Mouse (Mus musculus): ENCODE results near the gene Vipr2. TPM values are rescaled to one million over a fixed set of nuclear protein-coding genes. Genes with fewer than 3 reads are reported as not detected.

The Vipr2 gene
- polyA plus RNA-seq, 1 experiment from 2014 or later: 5.3 TPM

- 0 out of 2 replicates have a peak, but pooled peaks cover 2% of the 10 kb centered on the region for H3K27me3 ChIP-seq (replicated peaks; ENCODE audit: control insufficient read depth, insufficient read depth, low read length)
- H3K4me3 ChIP-seq (ENCODE audit: low read depth, low read length): no peak overlapping the region
- no peaks in the 10 kb centered on the region for H3K4me1 ChIP-seq (replicated peaks; ENCODE audit: control insufficient read depth, insufficient read depth, low read length)
- H3K36me3 ChIP-seq (ENCODE audit: control insufficient read depth, insufficient read depth, low read length): no peaks in the 10 kb centered on the region
- H3K9ac ChIP-seq (ENCODE audit: low read length): no peak overlapping the region
- H3K27ac ChIP-seq (ENCODE audit: low read depth): no peak overlapping the region
- WGBS: 87% methylated on average over 5 of the region's 5 CpGs
- H3K4me2 ChIP-seq (ENCODE audit: low read length): no peak overlapping the region
- no peaks in the 10 kb centered on the region for H3K9me3 ChIP-seq (ENCODE audit: control insufficient read depth, low read length)
- ATAC-seq (replicated peaks; ENCODE audit: low FRiP score, low TSS enrichment, low read depth) (no peak), DNase-seq (ENCODE audit: low spot score) (no peak)
Observed at GRCm38 (mm10) chr12:116086951-116087600, 9.6 kb downstream of the Vipr2 start.

GRCm38 (mm10) chr12:116089836-116090235 lies 12.3 kb downstream of the Vipr2 start:
- H3K4me3 ChIP-seq (ENCODE audit: low read depth, low read length): no peak overlapping the region
- WGBS: 80% methylated on average over 3 of the region's 3 CpGs

GRCm38 (mm10) chr12:116094765-116095555 lies 17.4 kb downstream of the Vipr2 start:
- H3K9me3 ChIP-seq (ENCODE audit: control insufficient read depth, low read length): no peaks in the 10 kb centered on the region
- WGBS: 83% methylated on average over 14 of the region's 14 CpGs
- no peak overlapping the region for H3K27ac ChIP-seq (ENCODE audit: low read depth)
- no peak overlapping the region for H3K4me2 ChIP-seq (ENCODE audit: low read length)
- no peak overlapping the region for H3K9ac ChIP-seq (ENCODE audit: low read length)
- H3K4me3 ChIP-seq (ENCODE audit: low read depth, low read length): no peak overlapping the region
- no peaks in the 10 kb centered on the region for H3K4me1 ChIP-seq (replicated peaks; ENCODE audit: control insufficient read depth, insufficient read depth, low read length)
- ATAC-seq (replicated peaks; ENCODE audit: low FRiP score, low TSS enrichment, low read depth): no peak
- no peak for DNase-seq (ENCODE audit: low spot score)
- no peaks in the 10 kb centered on the region for H3K27me3 ChIP-seq (replicated peaks; ENCODE audit: control insufficient read depth, insufficient read depth, low read length)
- H3K36me3 ChIP-seq (ENCODE audit: control insufficient read depth, insufficient read depth, low read length): no peaks in the 10 kb centered on the region

More at GRCm38 (mm10) chr12:116089836-116090235, 12.3 kb downstream of the Vipr2 start:
- no peaks in the 10 kb centered on the region for H3K4me1 ChIP-seq (replicated peaks; ENCODE audit: control insufficient read depth, insufficient read depth, low read length)
- ATAC-seq (replicated peaks; ENCODE audit: low FRiP score, low TSS enrichment, low read depth) (no peak), DNase-seq (ENCODE audit: low spot score) (no peak)
- H3K36me3 ChIP-seq (ENCODE audit: control insufficient read depth, insufficient read depth, low read length): no peaks in the 10 kb centered on the region
- H3K27ac ChIP-seq (ENCODE audit: low read depth): no peak overlapping the region
- no peak overlapping the region for H3K9ac ChIP-seq (ENCODE audit: low read length)
- H3K27me3 ChIP-seq (replicated peaks; ENCODE audit: control insufficient read depth, insufficient read depth, low read length): no peaks in the 10 kb centered on the region
- no peaks in the 10 kb centered on the region for H3K9me3 ChIP-seq (ENCODE audit: control insufficient read depth, low read length)
- no peak overlapping the region for H3K4me2 ChIP-seq (ENCODE audit: low read length)

GRCm38 (mm10) chr12:116096361-116096904 lies 18.9 kb downstream of the Vipr2 start:
- H3K4me3 ChIP-seq (ENCODE audit: low read depth, low read length): no peak overlapping the region
- no peaks in the 10 kb centered on the region for H3K27me3 ChIP-seq (replicated peaks; ENCODE audit: control insufficient read depth, insufficient read depth, low read length)
- WGBS: 52% methylated on average over 3 of the region's 3 CpGs
- H3K9ac ChIP-seq (ENCODE audit: low read length): no peak overlapping the region
- no peaks in the 10 kb centered on the region for H3K9me3 ChIP-seq (ENCODE audit: control insufficient read depth, low read length)
- no peak overlapping the region for H3K4me2 ChIP-seq (ENCODE audit: low read length)
- no peak overlapping the region for H3K27ac ChIP-seq (ENCODE audit: low read depth)
- H3K4me1 ChIP-seq (replicated peaks; ENCODE audit: control insufficient read depth, insufficient read depth, low read length): no peaks in the 10 kb centered on the region
- H3K36me3 ChIP-seq (ENCODE audit: control insufficient read depth, insufficient read depth, low read length): no peaks in the 10 kb centered on the region
- DNase-seq (ENCODE audit: low spot score) (no peak), ATAC-seq (replicated peaks; ENCODE audit: low FRiP score, low TSS enrichment, low read depth) (no peak)

- H3K9ac ChIP-seq (ENCODE audit: low read length): no peak overlapping the region
- WGBS: 86% methylated on average over 8 of the region's 8 CpGs
- H3K27me3 ChIP-seq (replicated peaks; ENCODE audit: control insufficient read depth, insufficient read depth, low read length): no peaks in the 10 kb centered on the region
- no peak overlapping the region for H3K4me3 ChIP-seq (ENCODE audit: low read depth, low read length)
- no peaks in the 10 kb centered on the region for H3K36me3 ChIP-seq (ENCODE audit: control insufficient read depth, insufficient read depth, low read length)
- H3K9me3 ChIP-seq (ENCODE audit: control insufficient read depth, low read length): no peaks in the 10 kb centered on the region
- ATAC-seq (replicated peaks; ENCODE audit: low FRiP score, low TSS enrichment, low read depth) (no peak), DNase-seq (ENCODE audit: low spot score) (no peak)
- no peak overlapping the region for H3K4me2 ChIP-seq (ENCODE audit: low read length)
- H3K4me1 ChIP-seq (replicated peaks; ENCODE audit: control insufficient read depth, insufficient read depth, low read length): no peaks in the 10 kb centered on the region
- no peak overlapping the region for H3K27ac ChIP-seq (ENCODE audit: low read depth)
Observed at GRCm38 (mm10) chr12:116097166-116097565, 19.6 kb downstream of the Vipr2 start.

GRCm38 (mm10) chr12:116101945-116102344 lies 24.4 kb downstream of the Vipr2 start:
- Histone ChIP-seq H3K9ac (ENCODE audit: low read length) (no peak overlapping the region), H3K27ac (ENCODE audit: low read depth) (no peak overlapping the region), H3K4me3 (ENCODE audit: low read depth, low read length) (no peak overlapping the region), H3K36me3 (ENCODE audit: control insufficient read depth, insufficient read depth, low read length) (no peaks in the 10 kb centered on the region), H3K4me2 (ENCODE audit: low read length) (no peak overlapping the region), H3K4me1 (replicated peaks; ENCODE audit: control insufficient read depth, insufficient read depth, low read length) (no peaks in the 10 kb centered on the region), H3K27me3 (replicated peaks; ENCODE audit: control insufficient read depth, insufficient read depth, low read length) (no peaks in the 10 kb centered on the region), H3K9me3 (ENCODE audit: control insufficient read depth, low read length) (no peaks in the 10 kb centered on the region)
- WGBS: 88% methylated on average over 2 of the region's 2 CpGs
- DNase-seq (ENCODE audit: low spot score) (no peak), ATAC-seq (replicated peaks; ENCODE audit: low FRiP score, low TSS enrichment, low read depth) (no peak)

GRCm38 (mm10) chr12:116109451-116110353 lies 32.2 kb downstream of the Vipr2 start:
- Histone ChIP-seq H3K36me3 (ENCODE audit: control insufficient read depth, insufficient read depth, low read length) (no peaks in the 10 kb centered on the region), H3K9ac (ENCODE audit: low read length) (no peak overlapping the region), H3K27me3 (replicated peaks; ENCODE audit: control insufficient read depth, insufficient read depth, low read length) (no peaks in the 10 kb centered on the region), H3K27ac (ENCODE audit: low read depth) (no peak overlapping the region), H3K4me1 (replicated peaks; ENCODE audit: control insufficient read depth, insufficient read depth, low read length) (no peaks in the 10 kb centered on the region), H3K9me3 (ENCODE audit: control insufficient read depth, low read length) (peaks cover 6% of the 10 kb centered on the region; the same call in 1 of the 2 replicates), H3K4me2 (ENCODE audit: low read length) (no peak overlapping the region), H3K4me3 (ENCODE audit: low read depth, low read length) (no peak overlapping the region)
- DNase-seq (ENCODE audit: low spot score) (no peak), ATAC-seq (replicated peaks; ENCODE audit: low FRiP score, low TSS enrichment, low read depth) (no peak)
- 62% methylated on average over 9 of the region's 9 CpGs for WGBS

GRCm38 (mm10) chr12:116111007-116111694 lies 33.6 kb downstream of the Vipr2 start:
- H3K27ac ChIP-seq (ENCODE audit: low read depth): no peak overlapping the region
- peaks cover 6% of the 10 kb centered on the region; the same call in 1 of the 2 replicates for H3K9me3 ChIP-seq (ENCODE audit: control insufficient read depth, low read length)
- no peaks in the 10 kb centered on the region for H3K4me1 ChIP-seq (replicated peaks; ENCODE audit: control insufficient read depth, insufficient read depth, low read length)
- no peak overlapping the region for H3K9ac ChIP-seq (ENCODE audit: low read length)
- H3K27me3 ChIP-seq (replicated peaks; ENCODE audit: control insufficient read depth, insufficient read depth, low read length): no peaks in the 10 kb centered on the region
- no peaks in the 10 kb centered on the region for H3K36me3 ChIP-seq (ENCODE audit: control insufficient read depth, insufficient read depth, low read length)
- no peak overlapping the region for H3K4me3 ChIP-seq (ENCODE audit: low read depth, low read length)
- DNase-seq (ENCODE audit: low spot score): no peak
- ATAC-seq (replicated peaks; ENCODE audit: low FRiP score, low TSS enrichment, low read depth): no peak
- 65% methylated on average over 7 of the region's 7 CpGs for WGBS
- no peak overlapping the region for H3K4me2 ChIP-seq (ENCODE audit: low read length)

All from intestine, embryonic 14.5 days (tissue).